Mouse (Mus musculus) frontal cortex, adult 2 months (tissue): ENCODE results near the gene Cd276. TPM values are rescaled to one million over a fixed set of nuclear protein-coding genes. Genes with fewer than 3 reads are reported as not detected.

Experiments used
- DNase-seq, 2 experiments: peaks; one replicate each; pipeline ENCODE4 v3.0.0; 2022; ENCODE audit warnings: low spot score in 1 of 2; ENCODE audit errors: extremely low spot score in 1 of 2
- polyA plus RNA-seq: library from polyadenylated mRNA; depleted of rRNA; stranded (reverse); fragments of >200 nt; gene quantifications from 2 replicates; pipeline ENCODE4 v1.2.3, GENCODE M21; 2012

The Cd276 gene
- polyA plus RNA-seq, 1 experiment = 15.8 TPM

DNA sequence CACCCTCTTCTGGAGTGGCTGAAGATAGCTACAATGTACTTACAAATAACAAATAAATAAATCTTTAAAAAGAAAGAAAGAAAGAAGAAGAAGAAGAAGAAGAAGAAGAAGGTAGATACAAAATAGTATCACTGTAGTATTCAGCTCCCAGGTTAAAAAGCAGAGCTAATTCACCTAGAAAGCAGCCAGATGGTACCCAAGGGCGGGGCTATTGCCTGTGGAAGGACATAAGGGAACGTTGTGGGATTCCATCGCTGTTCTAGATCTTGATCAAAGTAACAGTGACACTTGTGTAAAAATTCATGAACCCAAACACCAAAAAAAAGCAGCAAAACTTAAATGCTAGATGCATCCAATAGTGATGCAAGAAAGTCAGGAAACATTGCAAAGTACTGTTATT, 35.3 kb downstream of the Cd276 start:
- DNase-seq = no peak

DNA sequence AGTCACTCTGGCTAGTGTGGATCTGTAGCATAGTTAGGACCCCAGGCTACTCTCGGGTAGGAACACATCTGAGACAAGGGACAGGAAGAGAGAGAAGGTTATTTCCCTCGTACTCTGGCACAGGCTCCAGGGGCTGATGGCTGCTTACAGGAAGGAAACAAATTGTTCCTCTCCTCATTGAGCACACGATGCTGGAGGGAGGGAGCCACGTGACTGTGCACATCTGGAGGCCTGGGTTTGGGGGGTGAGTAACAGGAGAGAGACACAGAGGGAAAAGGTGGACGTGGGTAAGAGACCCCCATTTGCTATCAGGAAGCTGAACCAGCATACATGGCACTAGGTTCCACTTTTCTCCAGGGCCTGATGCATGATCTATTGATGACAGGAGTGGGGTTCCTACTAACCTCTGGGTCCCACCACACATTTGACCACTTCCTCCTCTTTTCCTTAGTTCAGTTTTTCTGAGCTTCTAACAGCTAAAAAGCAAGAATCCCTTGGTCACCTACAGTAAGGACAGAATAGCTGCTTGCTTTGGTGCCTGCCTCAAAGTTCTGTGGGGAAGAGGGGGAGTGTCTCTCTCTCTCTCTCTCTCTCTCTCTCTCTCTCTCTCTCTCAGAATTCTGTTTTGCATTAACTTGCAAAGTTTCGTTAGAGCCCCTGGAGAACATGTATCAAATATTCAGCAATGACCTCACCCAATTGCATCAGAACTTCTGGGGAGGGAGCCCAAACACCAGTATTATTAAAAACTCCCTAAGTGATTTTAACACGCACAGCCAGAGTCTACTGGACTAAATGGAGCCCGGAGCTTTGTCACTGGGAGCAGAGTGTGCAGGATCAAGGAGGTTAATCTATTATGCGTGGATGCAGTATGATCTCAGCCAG, 37.1 kb downstream of the Cd276 start:
- no peak for DNase-seq

DNA sequence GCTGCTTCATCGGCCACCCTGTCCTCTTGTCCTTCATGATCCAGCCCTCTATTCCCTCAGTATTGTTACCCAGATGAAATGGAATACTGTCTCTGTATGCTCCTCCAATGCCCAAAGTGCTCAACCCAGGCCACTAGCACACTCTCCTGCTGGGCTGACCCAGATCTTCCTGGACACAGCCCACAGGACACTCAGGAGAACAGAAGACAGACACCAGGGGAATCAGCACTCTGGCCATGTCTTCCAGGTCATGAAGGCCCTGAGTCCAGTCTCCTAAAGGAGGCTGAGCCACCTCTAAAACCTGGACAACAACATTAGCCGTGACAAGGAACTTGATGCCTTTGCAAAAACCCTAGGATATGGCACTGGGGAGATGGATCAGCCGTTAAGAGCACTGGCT, 38.8 kb downstream of the Cd276 start:
- DNase-seq = no peak

DNA sequence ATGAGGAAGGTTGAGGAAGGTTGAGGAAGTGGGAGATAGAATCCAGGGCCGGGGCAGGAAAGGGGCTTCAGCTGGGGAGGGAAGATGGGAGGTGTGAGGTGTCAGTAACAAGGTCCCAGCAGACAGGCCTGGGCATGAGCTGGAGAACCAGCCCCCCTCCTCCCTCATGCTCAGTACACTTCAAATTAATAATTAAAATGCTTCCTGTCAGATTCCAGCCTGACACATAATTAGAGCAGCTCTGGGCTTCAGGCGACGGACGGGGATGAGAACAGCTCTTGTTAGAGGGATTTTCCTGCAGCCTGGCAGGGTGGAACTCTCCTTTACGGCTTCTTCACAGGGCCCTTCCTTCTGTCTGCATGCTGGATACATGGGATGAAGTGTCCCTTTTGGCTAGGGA, 41.5 kb downstream of the Cd276 start:
- DNase-seq = no peak

DNA sequence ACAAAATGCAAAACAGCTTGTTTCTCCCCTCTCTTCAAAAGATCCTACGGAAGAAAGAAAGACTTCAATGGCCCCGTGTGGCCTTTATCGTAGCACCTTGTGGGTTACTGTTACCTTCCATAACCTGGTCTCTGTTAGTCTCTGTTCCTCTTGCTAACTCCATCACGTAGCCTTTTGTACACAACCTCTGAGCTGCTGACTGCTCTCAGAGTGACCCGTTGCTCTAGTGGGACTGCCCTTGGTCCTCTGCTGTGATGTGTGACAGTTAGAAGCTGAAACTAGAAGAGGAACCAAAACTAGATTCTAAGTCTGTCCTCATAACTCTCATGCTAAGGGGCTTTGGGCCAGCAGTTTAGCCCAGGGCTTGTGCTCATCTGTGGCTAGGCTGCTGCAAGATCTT, 44.8 kb downstream of the Cd276 start:
- no peak for DNase-seq

DNA sequence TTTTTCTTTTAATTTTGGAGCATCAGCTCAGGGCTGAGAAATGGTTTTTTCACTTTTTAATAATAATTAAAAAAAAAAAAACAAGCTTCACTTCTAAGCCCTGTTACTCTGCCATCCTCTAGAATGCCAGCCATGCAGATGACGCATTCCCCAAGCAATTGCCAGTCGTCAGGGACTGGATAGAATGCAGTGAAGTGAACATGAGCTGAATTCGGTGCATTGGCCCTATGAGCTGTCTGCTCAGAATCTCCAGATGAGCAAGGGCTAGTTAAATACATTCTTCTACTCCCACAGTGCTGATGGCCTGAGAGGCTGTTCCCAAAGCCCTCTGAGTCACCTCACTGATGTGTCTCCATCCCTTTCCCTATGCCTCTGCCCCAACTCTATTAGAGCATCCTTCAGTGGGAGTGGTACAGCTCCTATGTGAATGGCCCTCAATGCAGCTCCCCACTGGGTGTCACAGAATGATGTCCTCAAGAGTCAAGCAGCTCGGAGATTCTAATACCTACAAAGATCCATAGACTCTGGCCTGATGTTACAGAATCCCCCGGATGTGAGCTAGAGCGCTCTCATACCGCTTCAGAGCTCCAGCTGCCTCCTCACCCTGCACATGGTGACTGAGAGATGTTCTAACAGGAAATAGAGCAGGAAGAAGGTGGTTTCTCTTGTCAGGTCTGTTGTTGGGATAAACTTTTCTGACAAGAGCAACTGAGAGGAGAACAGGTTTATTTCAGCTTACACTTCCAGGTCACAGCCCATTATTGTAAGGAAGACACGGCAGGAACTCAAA, 47.8 kb downstream of the Cd276 start:
- DNase-seq = no peak

DNA sequence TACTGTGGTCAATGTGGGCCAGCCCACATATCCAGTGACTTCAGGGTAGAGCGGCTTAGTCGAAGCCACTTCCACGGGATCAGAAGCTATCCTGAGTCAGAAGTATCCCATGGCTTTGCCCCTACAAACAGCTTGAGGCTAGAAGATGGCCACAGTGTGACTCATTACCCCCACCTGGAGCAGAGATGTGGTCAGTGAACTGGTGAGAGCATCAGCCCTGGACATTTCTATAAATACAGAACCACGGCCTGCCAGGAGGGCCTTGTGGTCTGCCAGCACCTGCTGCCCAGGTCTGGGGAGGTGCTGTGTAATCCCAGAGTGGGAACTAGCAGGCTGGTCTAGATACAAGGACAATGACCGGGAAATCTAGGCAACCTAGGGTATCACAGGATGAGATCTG, 54.3 kb downstream of the Cd276 start:
- no peak for DNase-seq

DNA sequence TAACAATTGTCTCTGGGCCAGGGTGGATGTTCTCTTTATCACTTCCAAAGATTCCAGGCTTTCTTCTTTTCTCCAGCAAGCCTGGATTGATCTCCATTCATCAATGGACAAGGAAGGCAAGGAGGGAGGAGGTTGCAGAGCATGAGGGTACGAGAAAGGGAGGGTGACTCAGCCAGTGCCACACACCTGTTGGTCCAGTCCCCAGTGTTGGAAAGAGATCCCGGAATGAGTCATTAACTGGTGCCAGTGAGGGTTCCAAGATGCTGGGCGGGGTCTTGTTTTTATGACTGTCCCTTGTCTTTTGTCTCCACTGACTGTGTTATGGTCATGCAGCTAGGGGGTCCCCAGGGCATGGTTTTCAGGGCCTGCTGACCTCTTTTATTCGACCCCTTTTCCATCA, 57.3 kb downstream of the Cd276 start:
- no peak for DNase-seq

DNA sequence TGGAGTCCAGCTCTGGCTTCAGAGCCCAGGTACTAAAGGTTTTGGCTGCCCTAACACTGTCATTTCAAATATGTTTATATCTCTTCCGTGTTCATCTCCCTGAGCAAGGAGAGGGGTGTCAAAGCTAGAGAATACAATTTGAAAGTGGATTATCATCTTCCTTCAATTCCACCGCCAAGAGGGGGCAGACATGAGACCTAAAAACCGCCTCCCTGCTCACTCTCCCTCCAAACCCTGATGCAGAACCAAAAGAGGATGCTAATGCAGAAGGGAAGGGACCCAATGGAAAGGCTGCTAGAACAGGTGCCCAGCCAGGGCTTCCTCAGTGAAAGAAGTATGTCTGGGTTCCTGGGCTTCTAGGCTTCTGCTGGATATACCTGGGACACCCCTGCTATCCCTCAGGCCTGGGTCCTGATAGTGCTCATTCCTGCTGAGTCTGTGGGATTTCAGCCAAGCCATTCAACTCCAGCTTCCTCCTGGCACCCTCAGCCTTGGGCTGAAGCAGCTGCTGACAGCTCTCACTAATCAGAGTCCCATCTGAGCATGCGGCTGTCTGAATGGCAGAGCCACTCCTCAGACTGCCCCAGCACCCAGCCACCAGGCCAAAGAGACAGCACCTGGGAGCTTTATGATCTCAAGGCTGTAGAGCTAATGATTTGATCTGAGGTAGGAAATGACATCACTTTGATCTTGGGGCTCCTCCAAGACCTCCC, 58.6 kb downstream of the Cd276 start:
- peak in 1 of 2 experiments; percentile 69 for DNase-seq

DNA sequence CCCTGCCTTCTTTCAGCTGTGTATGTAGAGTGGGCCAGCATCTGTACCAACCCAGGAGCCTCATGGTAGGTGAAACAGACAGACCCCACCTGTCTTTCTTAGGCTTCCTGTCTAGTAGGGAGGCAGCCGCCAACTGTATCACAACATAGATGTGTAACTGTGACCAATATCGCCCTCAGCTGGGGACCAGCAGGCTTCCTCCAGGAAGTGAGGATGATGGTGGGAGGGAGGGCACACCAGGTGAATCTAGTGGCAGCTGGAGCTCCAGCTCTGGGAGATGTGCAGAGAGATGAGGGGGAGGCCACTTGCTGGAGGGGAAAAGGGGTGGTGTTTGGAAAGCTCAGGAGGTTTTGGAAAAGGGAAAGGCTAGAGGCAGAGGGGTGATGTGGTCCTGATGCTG, 60.2 kb downstream of the Cd276 start:
- DNase-seq = peak in 1 of 2 experiments; percentile 57

DNA sequence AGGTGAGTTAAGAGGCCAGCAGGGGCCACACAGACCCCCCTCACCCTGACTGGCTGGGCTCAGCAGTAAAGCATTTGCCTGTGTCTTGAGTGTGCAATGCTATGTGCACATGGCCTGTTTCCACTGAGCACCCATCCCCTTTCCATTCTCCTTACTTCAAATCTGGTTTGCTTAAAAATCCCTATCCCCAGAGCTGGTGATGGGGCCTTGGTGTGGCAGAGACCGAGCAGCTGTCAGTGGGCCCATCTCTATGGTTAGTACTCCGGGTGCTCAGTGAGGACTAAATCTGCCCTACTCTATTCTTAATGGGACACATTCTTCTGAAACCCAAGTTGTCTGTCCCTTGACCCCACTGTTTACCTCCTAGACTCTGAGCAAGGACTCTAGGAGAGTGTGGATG, 64.8 kb downstream of the Cd276 start:
- no peak for DNase-seq

DNA sequence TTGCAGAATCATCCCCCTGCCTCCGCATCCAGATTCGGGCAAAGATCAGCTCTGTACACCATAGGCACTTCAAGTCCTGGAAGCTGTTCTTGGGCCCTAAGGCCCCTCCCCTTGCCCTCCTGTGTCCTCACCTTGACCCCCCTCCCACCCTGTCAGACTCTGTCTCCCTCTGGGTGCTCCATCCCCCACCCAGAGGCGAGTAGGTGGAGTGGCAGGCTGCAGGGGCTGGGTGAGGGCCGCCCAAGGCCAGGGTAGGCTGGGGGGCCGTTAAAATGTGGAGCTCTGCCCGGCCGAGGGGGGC, 65.4 kb downstream of the Cd276 start:
- DNase-seq = no peak

DNA sequence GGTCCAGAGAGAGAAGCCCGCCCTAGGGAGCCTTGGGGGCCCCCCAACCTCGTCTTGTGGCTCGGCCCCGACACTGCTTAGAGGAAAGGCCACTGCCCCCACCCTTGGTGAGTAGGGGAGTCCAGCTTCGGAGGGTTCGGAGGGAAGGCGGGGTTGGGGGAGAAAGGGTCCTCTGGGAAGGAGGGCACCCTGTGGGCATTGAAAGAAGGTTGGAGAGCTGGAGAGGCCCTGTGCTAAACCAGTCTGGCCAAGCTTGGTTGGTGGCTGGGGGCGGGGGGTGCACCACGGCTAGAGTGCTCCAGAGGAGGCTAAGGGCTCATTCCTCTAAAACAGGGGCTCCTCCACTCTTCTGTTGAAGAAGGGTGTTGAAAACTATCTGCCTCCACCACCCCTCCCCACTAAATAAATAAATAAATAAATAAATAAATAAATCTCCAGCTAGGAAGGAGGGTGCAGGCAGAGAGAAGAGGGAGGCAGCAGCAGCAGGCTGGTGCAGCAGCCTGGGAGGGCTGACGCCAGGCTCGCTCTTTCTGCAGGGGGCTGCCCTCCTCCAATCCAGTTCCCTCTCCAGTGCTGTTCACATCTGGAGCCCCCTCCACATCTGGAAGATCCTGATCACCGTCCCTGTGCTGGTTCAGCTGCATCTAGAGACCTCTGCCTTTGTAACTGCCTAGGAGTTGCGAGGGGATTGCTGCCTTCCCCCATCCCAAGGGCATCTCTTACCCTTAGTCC, 65.9 kb downstream of the Cd276 start:
- DNase-seq = no peak

DNA sequence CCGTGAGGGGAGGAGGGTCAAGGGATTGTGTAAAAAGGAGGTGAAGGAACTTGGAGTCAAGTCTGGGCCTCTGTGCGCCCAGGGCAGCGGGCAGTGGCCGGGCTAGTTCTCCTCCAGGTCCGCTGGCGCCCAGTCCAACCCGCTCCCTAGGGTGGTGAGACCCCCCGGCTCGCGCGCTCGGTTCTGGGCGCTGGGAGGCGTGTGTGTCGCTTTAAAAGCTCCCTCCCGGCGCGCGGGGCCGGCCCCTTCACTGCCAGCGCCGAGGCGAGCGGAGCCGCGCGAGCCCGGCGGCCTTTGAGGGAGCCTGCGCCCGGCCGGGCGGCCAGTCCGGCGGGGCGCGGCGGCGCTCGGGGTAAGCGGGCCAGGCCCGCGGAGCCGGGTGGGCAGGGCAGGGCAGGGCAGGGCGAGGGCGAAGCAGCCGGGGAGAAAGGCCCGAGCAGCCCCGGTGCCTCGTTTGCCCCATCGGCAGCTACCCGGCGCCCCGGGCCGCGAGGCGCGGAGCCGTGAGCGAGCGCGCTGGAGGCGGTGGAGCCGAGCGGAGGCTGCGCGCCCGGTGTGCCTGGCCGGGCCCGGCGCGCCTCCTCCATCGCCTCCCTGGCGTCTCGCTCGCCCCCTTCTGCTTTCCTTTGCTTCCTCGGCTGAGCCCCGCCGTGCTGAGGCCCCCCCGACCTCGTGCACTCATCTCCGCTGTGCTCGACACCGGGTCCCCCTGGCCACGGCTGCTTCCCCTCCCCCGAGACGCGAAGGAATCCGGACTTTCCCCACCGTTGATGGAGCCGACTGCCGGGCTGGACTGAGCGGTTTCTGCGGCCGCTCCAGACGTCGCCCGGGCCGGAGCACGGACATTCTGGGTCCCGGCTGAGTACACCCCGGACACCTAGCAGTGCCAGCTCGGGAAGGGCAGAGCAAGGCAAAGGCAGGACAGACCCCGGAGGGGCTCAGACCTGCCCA, 67.1 kb downstream of the Cd276 start, which contains the start of gene Insyn1:
Insyn1 (plus strand) TSS at position 753 of the 951 bp plus-strand sequence.
- DNase-seq = peak in 1 of 2 experiments; percentile 54

DNA sequence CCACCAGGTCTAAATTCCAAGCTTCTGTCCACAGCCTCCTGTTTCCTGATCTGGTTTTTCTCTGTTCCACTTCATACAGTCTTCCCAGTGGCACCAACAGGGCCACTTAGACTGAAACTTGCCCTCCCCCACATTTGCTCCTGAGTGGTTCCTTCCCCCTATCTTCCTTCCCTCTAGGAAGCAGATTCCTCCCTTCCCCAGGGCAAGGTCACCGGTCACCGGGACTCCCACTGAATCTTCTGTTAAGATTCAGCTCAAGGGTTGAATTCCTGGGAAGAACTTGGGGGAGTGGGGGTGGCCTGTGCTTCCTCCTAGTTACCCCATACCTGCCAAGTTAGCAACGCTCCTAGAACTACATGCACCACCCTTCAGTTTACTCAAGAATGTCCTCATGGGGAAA, 68.2 kb downstream of the Cd276 start:
- no peak for DNase-seq
